Mouse (Mus musculus): ENCODE data around the gene Ak4. TPM values are rescaled to one million over a fixed set of nuclear protein-coding genes. Genes with fewer than 3 reads are reported as not detected.
A peak's percentile ranks its signal among the peaks of the same experiment; 100 is the strongest.

Gene Ak4
- polyA plus RNA-seq, 1 experiment from 2014 or later, result 4.6 TPM

GRCm38 (mm10) chr4:101393292-101393711 lies 25.8 kb upstream of the Ak4 start:
- H3K9me3 ChIP-seq, result no peaks in the 10 kb centered on the region
- WGBS, result 81% methylated on average over 5 of the region's 5 CpGs
- H3K27me3 ChIP-seq, result no peaks in the 10 kb centered on the region
- no peak overlapping the region for H3K4me3 ChIP-seq
- ATAC-seq (ENCODE audit: low read depth), result no peak
- H3K4me1 ChIP-seq (replicated peaks), result no peaks in the 10 kb centered on the region
- no peak overlapping the region for H3K27ac ChIP-seq (replicated peaks)
- no peak overlapping the region for H3K4me2 ChIP-seq
- H3K9ac ChIP-seq, result no peak overlapping the region
- H3K36me3 ChIP-seq, result no peaks in the 10 kb centered on the region

- Histone ChIP-seq H3K27me3 (no peaks in the 10 kb centered on the region), H3K9me3 (no peaks in the 10 kb centered on the region), H3K36me3 (no peaks in the 10 kb centered on the region), H3K4me2 (no peak overlapping the region), H3K4me3 (no peak overlapping the region), H3K4me1 (replicated peaks) (no peaks in the 10 kb centered on the region), H3K27ac (replicated peaks) (no peak overlapping the region), H3K9ac (no peak overlapping the region)
- ATAC-seq (ENCODE audit: low read depth), result no peak
- WGBS, result 90% methylated on average over 8 of the region's 8 CpGs
These were observed 24.0 kb upstream of the Ak4 start for GRCm38 (mm10) chr4:101395021-101395533.

- Histone ChIP-seq H3K9me3 (no peaks in the 10 kb centered on the region), H3K27ac (replicated peaks) (no peak overlapping the region), H3K36me3 (no peaks in the 10 kb centered on the region), H3K9ac (no peak overlapping the region), H3K4me1 (replicated peaks) (no peaks in the 10 kb centered on the region), H3K4me2 (no peak overlapping the region), H3K27me3 (no peaks in the 10 kb centered on the region), H3K4me3 (no peak overlapping the region)
- ATAC-seq (ENCODE audit: low read depth), result no peak
- 86% methylated on average over 4 of the region's 4 CpGs for WGBS
These were observed 19.0 kb upstream of the Ak4 start for GRCm38 (mm10) chr4:101400025-101400594.

GRCm38 (mm10) chr4:101401945-101402344 lies 17.1 kb upstream of the Ak4 start:
- Histone ChIP-seq H3K9ac (no peak overlapping the region), H3K36me3 (no peaks in the 10 kb centered on the region), H3K4me1 (replicated peaks) (no peaks in the 10 kb centered on the region), H3K27me3 (no peaks in the 10 kb centered on the region), H3K27ac (replicated peaks) (no peak overlapping the region), H3K4me3 (no peak overlapping the region), H3K9me3 (no peaks in the 10 kb centered on the region), H3K4me2 (no peak overlapping the region)
- ATAC-seq (ENCODE audit: low read depth), result no peak
- WGBS, result 92% methylated on average over 1 of the region's 1 CpGs

GRCm38 (mm10) chr4:101404863-101405262 lies 14.2 kb upstream of the Ak4 start:
- no peaks in the 10 kb centered on the region for H3K4me1 ChIP-seq (replicated peaks)
- H3K36me3 ChIP-seq, result no peaks in the 10 kb centered on the region
- no peak overlapping the region for H3K4me3 ChIP-seq
- no peak overlapping the region for H3K9ac ChIP-seq
- H3K27ac ChIP-seq (replicated peaks), result no peak overlapping the region
- H3K27me3 ChIP-seq, result no peaks in the 10 kb centered on the region
- WGBS, result 76% methylated on average over 3 of the region's 3 CpGs
- no peak for ATAC-seq (ENCODE audit: low read depth)
- no peaks in the 10 kb centered on the region for H3K9me3 ChIP-seq
- no peak overlapping the region for H3K4me2 ChIP-seq

- H3K4me3 ChIP-seq, result no peak overlapping the region
- H3K36me3 ChIP-seq, result no peaks in the 10 kb centered on the region
- no peaks in the 10 kb centered on the region for H3K27me3 ChIP-seq
- H3K27ac ChIP-seq (replicated peaks), result no peak overlapping the region
- 90% methylated on average over 4 of the region's 4 CpGs for WGBS
- no peak overlapping the region for H3K4me2 ChIP-seq
- H3K9ac ChIP-seq, result no peak overlapping the region
- no peaks in the 10 kb centered on the region for H3K9me3 ChIP-seq
- H3K4me1 ChIP-seq (replicated peaks), result no peaks in the 10 kb centered on the region
- ATAC-seq (ENCODE audit: low read depth), result no peak
These were observed 12.5 kb upstream of the Ak4 start for GRCm38 (mm10) chr4:101406411-101407196.

- no peak for ATAC-seq (ENCODE audit: low read depth)
- H3K27me3 ChIP-seq, result peaks cover 15% of the 10 kb centered on the region
- 88% methylated on average over 11 of the region's 11 CpGs for WGBS
These were observed 2.1 kb upstream of the Ak4 start for GRCm38 (mm10) chr4:101416966-101417365.

GRCm38 (mm10) chr4:101419911-101420880 lies 1.1 kb downstream of the Ak4 start:
- Histone ChIP-seq H3K27me3 (peaks cover 15% of the 10 kb centered on the region), H3K4me3 (peak overlapping the region; percentile 68), H3K9ac (peak overlapping the region; percentile 76), H3K4me1 (replicated peaks) (peaks cover 22% of the 10 kb centered on the region), H3K36me3 (no peaks in the 10 kb centered on the region), H3K9me3 (no peaks in the 10 kb centered on the region), H3K27ac (replicated peaks) (no peak overlapping the region), H3K4me2 (peak overlapping the region; percentile 99)
- ATAC-seq (ENCODE audit: low read depth), result peak; percentile 88
- WGBS, result 1% methylated on average over 75 of the region's 90 CpGs

More at GRCm38 (mm10) chr4:101416966-101417365, 2.1 kb upstream of the Ak4 start:
- Histone ChIP-seq H3K4me2 (no peak overlapping the region), H3K9me3 (no peaks in the 10 kb centered on the region), H3K27ac (replicated peaks) (no peak overlapping the region), H3K36me3 (no peaks in the 10 kb centered on the region), H3K4me1 (replicated peaks) (peaks cover 19% of the 10 kb centered on the region), H3K9ac (no peak overlapping the region), H3K4me3 (no peak overlapping the region)

- Histone ChIP-seq H3K27me3 (peaks cover 15% of the 10 kb centered on the region), H3K36me3 (no peaks in the 10 kb centered on the region)
- WGBS, result 87% methylated on average over 10 of the region's 10 CpGs
These were observed 3.9 kb downstream of the Ak4 start for GRCm38 (mm10) chr4:101422996-101423395.

GRCm38 (mm10) chr4:101423571-101423970 lies 4.5 kb downstream of the Ak4 start:
- no peak overlapping the region for H3K27ac ChIP-seq (replicated peaks)
- ATAC-seq (ENCODE audit: low read depth), result no peak
- no peak overlapping the region for H3K9ac ChIP-seq
- H3K27me3 ChIP-seq, result peaks cover 15% of the 10 kb centered on the region
- H3K9me3 ChIP-seq, result no peaks in the 10 kb centered on the region
- H3K36me3 ChIP-seq, result no peaks in the 10 kb centered on the region
- no peak overlapping the region for H3K4me3 ChIP-seq
- WGBS, result 89% methylated on average over 5 of the region's 5 CpGs
- peaks cover 22% of the 10 kb centered on the region for H3K4me1 ChIP-seq (replicated peaks)
- no peak overlapping the region for H3K4me2 ChIP-seq

More at GRCm38 (mm10) chr4:101422996-101423395, 3.9 kb downstream of the Ak4 start:
- Histone ChIP-seq H3K9me3 (no peaks in the 10 kb centered on the region), H3K9ac (no peak overlapping the region), H3K4me2 (no peak overlapping the region), H3K4me1 (replicated peaks) (peaks cover 22% of the 10 kb centered on the region), H3K27ac (replicated peaks) (no peak overlapping the region), H3K4me3 (no peak overlapping the region)
- no peak for ATAC-seq (ENCODE audit: low read depth)

GRCm38 (mm10) chr4:101424495-101424894 lies 5.4 kb downstream of the Ak4 start:
- H3K9ac ChIP-seq, result no peak overlapping the region
- H3K4me2 ChIP-seq, result no peak overlapping the region
- no peak overlapping the region for H3K27ac ChIP-seq (replicated peaks)
- H3K4me1 ChIP-seq (replicated peaks), result peaks cover 15% of the 10 kb centered on the region
- H3K4me3 ChIP-seq, result no peak overlapping the region
- no peak for ATAC-seq (ENCODE audit: low read depth)
- WGBS, result 87% methylated on average over 3 of the region's 3 CpGs
- H3K9me3 ChIP-seq, result no peaks in the 10 kb centered on the region
- H3K27me3 ChIP-seq, result peaks cover 15% of the 10 kb centered on the region
- no peaks in the 10 kb centered on the region for H3K36me3 ChIP-seq

- no peak overlapping the region for H3K4me3 ChIP-seq
- ATAC-seq (ENCODE audit: low read depth), result no peak
- 80% methylated on average over 5 of the region's 5 CpGs for WGBS
- no peak overlapping the region for H3K4me2 ChIP-seq
- peaks cover 14% of the 10 kb centered on the region for H3K4me1 ChIP-seq (replicated peaks)
- H3K9ac ChIP-seq, result no peak overlapping the region
- no peak overlapping the region for H3K27ac ChIP-seq (replicated peaks)
- peaks cover 13% of the 10 kb centered on the region for H3K27me3 ChIP-seq
- no peaks in the 10 kb centered on the region for H3K36me3 ChIP-seq
- no peaks in the 10 kb centered on the region for H3K9me3 ChIP-seq
These were observed 6.0 kb downstream of the Ak4 start for GRCm38 (mm10) chr4:101425119-101425518.
